Mouse (Mus musculus) heart, embryonic 10.5 days (tissue): Measurements from ENCODE around the gene Hhipl1. TPM values are rescaled to one million over a fixed set of nuclear protein-coding genes. Genes with fewer than 3 reads are reported as not detected.

ENCODE experiments used
- DNase-seq: peaks from one replicate; pipeline ENCODE4 v3.0.0-alpha.2; 2017; ENCODE audit warnings: low spot score
- H3K27ac ChIP-seq: fragments of 300-500 bp; sonication (generic); 2 replicates; pipeline ENCODE4 v1.5.1; 2016; ENCODE audit warnings: mild to moderate bottlenecking
- H3K27me3 ChIP-seq: fragments of 300-500 bp; sonication (generic); 2 replicates; pipeline ENCODE4 v1.6.1; 2016; ENCODE audit warnings: mild to moderate bottlenecking; ENCODE audit not compliant: poor library complexity, insufficient read depth, severe bottlenecking
- H3K36me3 ChIP-seq: fragments of 300-500 bp; sonication (generic); 2 replicates; pipeline ENCODE4 v1.6.1; 2016; ENCODE audit warnings: mild to moderate bottlenecking, moderate library complexity
- H3K4me1 ChIP-seq: fragments of 300-500 bp; sonication (generic); 2 replicates; pipeline ENCODE4 v1.6.1; 2016; ENCODE audit warnings: mild to moderate bottlenecking
- H3K4me3 ChIP-seq: fragments of 300-500 bp; sonication (generic); 2 replicates; pipeline ENCODE4 v1.5.1; 2016; ENCODE audit warnings: mild to moderate bottlenecking, moderate library complexity
- H3K9me3 ChIP-seq: fragments of 300-500 bp; sonication (generic); 2 replicates; pipeline ENCODE4 v1.6.1; 2016; ENCODE audit warnings: mild to moderate bottlenecking, moderate library complexity
- WGBS: fragments of 180-500 bp; shearing (Covaris S2); methylation state at CpG from one replicate; pipeline ENCODE4 v1.1.7; 2016; 5-methylcytosine and 5-hydroxymethylcytosine counted together
- polyA plus RNA-seq: library from polyadenylated mRNA; unstranded; fragments of >200 nt; fragmentation: Nextera tagmentation; extraction: Ambion mirVana; gene quantifications from 2 replicates; pipeline ENCODE4 v1.2.1, GENCODE M21; 2016

Gene Hhipl1
- polyA plus RNA-seq, 1 experiment from 2014 or later, result 0.28 TPM

DNA sequence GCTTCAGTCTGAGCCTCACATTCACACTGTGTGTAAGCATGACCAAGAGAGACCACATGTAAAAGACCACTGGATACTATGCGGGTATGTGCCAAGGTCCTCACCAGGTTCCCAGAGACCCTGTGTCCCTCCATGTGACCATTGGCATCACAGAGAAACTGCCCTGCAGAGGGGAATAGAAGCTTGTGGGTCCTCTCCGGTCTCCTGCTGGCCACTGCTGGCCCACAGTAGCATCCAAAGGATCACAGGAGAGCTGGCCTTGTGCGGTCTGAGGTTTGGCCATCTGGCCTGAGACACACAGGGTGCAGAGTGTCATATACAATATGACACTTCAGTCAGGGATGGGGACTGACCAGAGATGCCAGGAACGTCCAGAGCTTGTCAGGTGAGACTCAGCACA lies 4.0 kb downstream of the Hhipl1 start:
- Histone ChIP-seq H3K36me3 (no peaks in the 10 kb centered on the region), H3K27ac (no peak overlapping the region), H3K9me3 (no peaks in the 10 kb centered on the region), H3K27me3 (peaks cover 52% of the 10 kb centered on the region), H3K4me3 (no peak overlapping the region), H3K4me1 (peaks cover 39% of the 10 kb centered on the region)
- WGBS, result 78% methylated on average over 4 of the region's 4 CpGs
- no peak for DNase-seq

DNA sequence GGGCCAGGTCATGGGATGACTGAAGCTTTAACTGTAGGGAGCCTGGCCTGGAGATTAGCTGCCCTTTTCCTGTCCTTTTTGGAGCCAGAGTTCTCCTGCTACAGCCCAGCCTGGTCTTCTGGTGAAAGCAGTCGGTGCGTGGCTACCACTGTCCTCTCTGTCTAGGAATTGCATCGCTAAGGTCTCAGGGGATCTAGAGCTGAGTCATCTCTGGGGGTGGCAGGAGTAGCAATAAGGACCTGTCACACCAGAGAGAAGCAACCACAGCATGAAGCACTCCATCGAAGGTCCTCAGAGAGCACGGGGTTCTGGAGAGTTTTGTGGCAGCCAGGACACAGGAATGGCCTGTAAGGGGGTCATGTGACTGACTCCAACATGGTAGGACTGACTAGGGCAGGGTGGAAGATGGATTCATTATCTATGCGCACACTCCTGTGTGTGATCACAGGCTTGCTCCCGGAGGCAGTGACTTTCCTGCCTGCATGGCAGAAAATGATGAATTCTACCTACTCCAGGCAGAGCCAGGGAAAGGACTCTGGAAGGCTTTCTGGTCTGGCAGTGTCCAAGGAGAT lies 4.5 kb downstream of the Hhipl1 start:
- H3K27me3 ChIP-seq, result peaks cover 47% of the 10 kb centered on the region
- no peak overlapping the region for H3K4me3 ChIP-seq
- DNase-seq, result no peak
- H3K36me3 ChIP-seq, result no peaks in the 10 kb centered on the region
- 70% methylated on average over 7 of the region's 7 CpGs for WGBS
- no peak overlapping the region for H3K27ac ChIP-seq
- H3K4me1 ChIP-seq, result peaks cover 36% of the 10 kb centered on the region
- H3K9me3 ChIP-seq, result no peaks in the 10 kb centered on the region

DNA sequence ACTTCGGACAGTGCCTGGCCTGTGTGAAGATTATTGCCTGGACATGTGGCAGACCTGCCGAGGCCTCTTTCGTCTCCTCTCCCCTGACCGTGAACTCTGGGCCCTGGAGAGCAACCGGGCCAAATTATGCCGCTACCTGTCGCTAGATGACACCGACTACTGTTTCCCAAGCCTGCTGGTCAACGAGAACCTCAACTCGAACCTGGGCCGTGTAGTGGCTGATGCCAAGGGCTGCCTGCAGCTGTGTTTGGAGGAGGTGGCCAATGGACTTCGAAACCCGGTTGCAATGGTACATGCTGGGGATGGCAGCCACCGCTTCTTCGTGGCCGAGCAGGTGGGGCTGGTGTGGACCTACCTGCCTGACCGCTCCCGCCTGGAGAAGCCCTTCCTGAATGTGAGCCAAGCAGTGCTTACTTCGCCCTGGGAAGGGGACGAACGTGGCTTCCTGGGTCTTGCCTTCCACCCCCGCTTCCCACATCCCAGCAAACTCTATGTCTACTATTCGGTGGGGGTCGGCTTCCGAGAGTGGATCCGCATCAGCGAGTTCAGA lies 5.7 kb downstream of the Hhipl1 start:
- peaks cover 49% of the 10 kb centered on the region for H3K27me3 ChIP-seq
- no peak for DNase-seq
- no peaks in the 10 kb centered on the region for H3K9me3 ChIP-seq
- H3K27ac ChIP-seq, result no peak overlapping the region
- no peak overlapping the region for H3K4me3 ChIP-seq
- no peaks in the 10 kb centered on the region for H3K36me3 ChIP-seq
- 91% methylated on average over 27 of the region's 27 CpGs for WGBS
- H3K4me1 ChIP-seq, result peaks cover 27% of the 10 kb centered on the region

GRCm38 (mm10) chr12:108312432-108312851 lies 6.4 kb downstream of the Hhipl1 start:
- DNase-seq, result no peak
- no peaks in the 10 kb centered on the region for H3K9me3 ChIP-seq
- H3K27me3 ChIP-seq, result peaks cover 49% of the 10 kb centered on the region
- H3K36me3 ChIP-seq, result no peaks in the 10 kb centered on the region
- no peak overlapping the region for H3K27ac ChIP-seq
- peaks cover 34% of the 10 kb centered on the region for H3K4me1 ChIP-seq
- no peak overlapping the region for H3K4me3 ChIP-seq
- WGBS, result 43% methylated on average over 6 of the region's 6 CpGs

DNA sequence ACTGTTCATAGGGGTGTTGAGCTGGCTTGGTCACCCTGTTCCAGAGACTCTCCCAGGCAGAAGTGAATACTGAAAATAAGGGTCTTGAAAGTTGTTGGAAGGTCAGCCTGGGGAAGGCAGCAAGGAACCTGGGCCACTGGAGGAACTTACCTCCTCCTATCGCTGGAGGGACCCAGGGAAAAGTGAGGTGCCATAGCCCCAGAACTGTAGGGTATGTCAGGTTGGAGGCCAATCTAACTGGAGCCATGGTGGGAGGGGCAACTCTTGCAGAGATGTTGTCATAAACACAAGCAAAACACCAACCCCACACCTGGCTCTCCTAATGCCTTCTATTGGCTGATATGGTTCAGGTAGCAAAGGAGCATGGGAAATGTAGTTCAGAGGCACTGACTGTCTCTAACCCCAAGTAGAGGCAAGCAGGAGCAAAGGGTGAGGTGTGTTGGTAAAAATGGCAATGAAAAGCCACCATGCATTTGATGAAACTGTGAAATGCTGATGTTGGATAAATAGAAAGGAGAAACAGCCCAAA lies 7.2 kb downstream of the Hhipl1 start:
- Histone ChIP-seq H3K4me1 (peaks cover 41% of the 10 kb centered on the region), H3K27ac (no peak overlapping the region), H3K27me3 (peaks cover 49% of the 10 kb centered on the region)

GRCm38 (mm10) chr12:108315818-108316217 lies 9.7 kb downstream of the Hhipl1 start:
- H3K4me1 ChIP-seq, result peaks cover 48% of the 10 kb centered on the region
- H3K27ac ChIP-seq, result no peak overlapping the region
- DNase-seq, result no peak
- no peaks in the 10 kb centered on the region for H3K36me3 ChIP-seq
- no peaks in the 10 kb centered on the region for H3K9me3 ChIP-seq
- WGBS, result 29% methylated on average over 10 of the region's 10 CpGs
- no peak overlapping the region for H3K4me3 ChIP-seq
- H3K27me3 ChIP-seq, result peaks cover 59% of the 10 kb centered on the region

More for the DNA sequence above, 7.2 kb downstream of the Hhipl1 start:
- no peak overlapping the region for H3K4me3 ChIP-seq
- H3K9me3 ChIP-seq, result no peaks in the 10 kb centered on the region
- no peak for DNase-seq
- 73% methylated on average over 1 of the region's 1 CpGs for WGBS
- H3K36me3 ChIP-seq, result no peaks in the 10 kb centered on the region

GRCm38 (mm10) chr12:108316655-108317054 lies 10.6 kb downstream of the Hhipl1 start:
- H3K27ac ChIP-seq, result no peak overlapping the region
- no peak overlapping the region for H3K4me3 ChIP-seq
- no peaks in the 10 kb centered on the region for H3K9me3 ChIP-seq
- WGBS, result 33% methylated on average over 6 of the region's 6 CpGs
- H3K36me3 ChIP-seq, result no peaks in the 10 kb centered on the region
- H3K4me1 ChIP-seq, result peaks cover 50% of the 10 kb centered on the region
- H3K27me3 ChIP-seq, result peaks cover 63% of the 10 kb centered on the region
- no peak for DNase-seq

DNA sequence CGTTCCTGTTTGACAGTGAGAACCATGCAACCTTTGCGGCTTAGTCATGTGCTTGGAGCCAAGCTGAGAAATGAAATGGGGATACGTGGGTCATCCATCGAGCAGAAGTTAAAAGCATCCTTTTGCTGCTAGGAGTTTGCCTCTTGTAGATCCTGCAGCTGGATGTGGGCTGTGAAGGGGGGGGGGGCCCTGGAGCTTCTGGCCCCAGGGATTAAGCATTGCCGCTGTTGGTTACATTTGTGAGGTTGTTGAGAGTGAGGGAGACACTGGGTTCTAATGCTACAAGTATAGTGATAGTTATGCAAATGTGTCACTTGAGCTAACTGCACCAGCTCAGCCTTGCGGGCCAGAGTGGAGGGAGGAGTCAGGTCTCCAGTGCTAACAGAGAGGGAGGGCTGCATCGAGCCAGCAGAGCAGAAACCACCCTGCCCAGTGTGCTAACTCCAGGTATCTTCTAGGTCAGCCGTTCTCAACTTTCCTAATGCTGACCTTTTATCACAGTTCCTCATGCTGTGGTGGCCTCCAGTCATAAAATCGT lies 11.2 kb downstream of the Hhipl1 start:
- 6% methylated on average over 9 of the region's 9 CpGs for WGBS
- peaks cover 66% of the 10 kb centered on the region for H3K27me3 ChIP-seq
- no peak for DNase-seq

GRCm38 (mm10) chr12:108317826-108318430 lies 11.9 kb downstream of the Hhipl1 start:
- no peak for DNase-seq
- WGBS, result 15% methylated on average over 18 of the region's 18 CpGs
- no peaks in the 10 kb centered on the region for H3K9me3 ChIP-seq
- peak overlapping the region; percentile 44; the same call in 1 of the 2 replicates for H3K27ac ChIP-seq
- peaks cover 69% of the 10 kb centered on the region for H3K27me3 ChIP-seq
- H3K4me3 ChIP-seq, result peak overlapping the region; percentile 44
- H3K4me1 ChIP-seq, result peaks cover 38% of the 10 kb centered on the region
- no peaks in the 10 kb centered on the region for H3K36me3 ChIP-seq

More for the DNA sequence above, 11.2 kb downstream of the Hhipl1 start:
- Histone ChIP-seq H3K27ac (no peak overlapping the region), H3K36me3 (no peaks in the 10 kb centered on the region), H3K9me3 (no peaks in the 10 kb centered on the region), H3K4me1 (peaks cover 45% of the 10 kb centered on the region), H3K4me3 (no peak overlapping the region)

DNA sequence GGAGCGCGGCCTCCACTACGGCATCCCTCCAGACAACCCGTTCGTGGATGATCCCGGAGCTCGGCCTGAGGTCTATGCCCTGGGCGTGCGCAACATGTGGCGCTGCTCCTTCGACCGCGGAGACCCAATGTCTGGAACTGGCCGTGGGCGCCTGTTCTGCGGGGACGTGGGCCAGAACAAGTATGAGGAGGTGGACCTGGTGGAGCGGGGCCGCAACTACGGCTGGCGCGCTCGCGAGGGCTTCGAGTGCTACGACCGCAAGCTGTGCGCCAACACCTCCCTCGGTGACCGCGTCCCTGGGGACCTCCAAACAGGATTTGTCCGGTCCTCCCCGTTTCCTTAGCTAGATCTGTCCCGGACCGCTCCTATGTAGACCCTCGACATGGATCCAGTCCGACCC lies 12.4 kb downstream of the Hhipl1 start:
- DNase-seq, result no peak
- peak overlapping the region; percentile 44; the same call in 1 of the 2 replicates for H3K27ac ChIP-seq
- H3K4me3 ChIP-seq, result peak overlapping the region; percentile 44
- peaks cover 34% of the 10 kb centered on the region for H3K4me1 ChIP-seq
- 10% methylated on average over 37 of the region's 37 CpGs for WGBS
- peaks cover 72% of the 10 kb centered on the region for H3K27me3 ChIP-seq
- H3K36me3 ChIP-seq, result no peaks in the 10 kb centered on the region
- no peaks in the 10 kb centered on the region for H3K9me3 ChIP-seq

- Histone ChIP-seq H3K4me1 (peaks cover 34% of the 10 kb centered on the region), H3K4me3 (no peak overlapping the region), H3K9me3 (no peaks in the 10 kb centered on the region), H3K27me3 (peaks cover 72% of the 10 kb centered on the region), H3K36me3 (no peaks in the 10 kb centered on the region), H3K27ac (no peak overlapping the region)
- no peak for DNase-seq
- 13% methylated on average over 8 of the region's 8 CpGs for WGBS
Measured at GRCm38 (mm10) chr12:108320096-108320495, 14.0 kb downstream of the Hhipl1 start.

DNA sequence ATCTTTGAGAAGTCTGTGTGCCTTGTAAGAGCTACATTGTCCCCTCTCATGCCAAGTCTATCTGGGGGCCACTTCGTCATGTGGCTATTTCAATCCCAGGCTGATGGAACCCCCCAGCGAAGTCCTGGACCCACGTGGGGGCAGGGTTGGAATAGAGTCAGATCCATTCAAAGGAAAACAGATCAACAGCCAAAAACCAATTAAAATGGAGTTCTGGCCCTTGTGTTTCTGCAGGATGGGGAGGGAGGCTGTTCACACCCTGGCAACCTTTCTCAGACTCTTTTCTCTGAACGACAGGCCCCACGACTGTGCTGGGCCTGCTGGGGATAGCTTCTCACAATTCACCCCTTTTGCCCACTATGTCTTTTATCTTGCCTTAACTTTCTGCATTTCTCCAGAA lies 20.3 kb downstream of the Hhipl1 start:
- Histone ChIP-seq H3K36me3 (no peaks in the 10 kb centered on the region), H3K27ac (no peak overlapping the region), H3K4me1 (peaks cover 18% of the 10 kb centered on the region), H3K9me3 (no peaks in the 10 kb centered on the region), H3K27me3 (peaks cover 77% of the 10 kb centered on the region), H3K4me3 (no peak overlapping the region)
- DNase-seq, result no peak
- WGBS, result 54% methylated on average over 5 of the region's 5 CpGs

GRCm38 (mm10) chr12:108327889-108328491 lies 21.9 kb downstream of the Hhipl1 start:
- 1% methylated on average over 65 of the region's 66 CpGs for whole genome bisulfite sequencing
- H3K9me3 ChIP-seq, result no peaks in the 10 kb centered on the region
- peak overlapping the region; percentile 60 for H3K4me3 ChIP-seq
- H3K36me3 ChIP-seq, result no peaks in the 10 kb centered on the region
- DNase-seq, result no peak
- H3K27me3 ChIP-seq, result peaks cover 75% of the 10 kb centered on the region
- H3K27ac ChIP-seq, result peak overlapping the region; percentile 39
- H3K4me1 ChIP-seq, result peaks cover 21% of the 10 kb centered on the region
